Mouse (Mus musculus) C2C12 (cell line): ENCODE data around the gene Zic2. TPM values are rescaled to one million over a fixed set of nuclear protein-coding genes. Genes with fewer than 3 reads are reported as not detected.

ENCODE experiments used
- H3K27me3 ChIP-seq: one replicate; pipeline ENCODE4 v1.6.1; 2011; ENCODE audit not compliant: control insufficient read depth, insufficient read depth, insufficient read length
- H3K36me3 ChIP-seq: one replicate; pipeline ENCODE4 v1.6.1; 2011; ENCODE audit not compliant: control insufficient read depth, insufficient read depth
- H3K4me3 ChIP-seq: one replicate; pipeline ENCODE4 v1.5.1; 2011; ENCODE audit warnings: mild to moderate bottlenecking, control low read depth; ENCODE audit not compliant: poor library complexity, insufficient read depth, severe bottlenecking
- H3K79me2 ChIP-seq: one replicate; pipeline ENCODE4 v1.6.1; 2011; ENCODE audit not compliant: control insufficient read depth, insufficient read depth
- H3K79me3 ChIP-seq: one replicate; pipeline ENCODE4 v1.6.1; 2011; ENCODE audit warnings: low read depth, control low read depth
- H3ac ChIP-seq: one replicate; pipeline ENCODE3; 2011; ENCODE audit warnings: low read depth; ENCODE audit not compliant: control insufficient read depth, insufficient read length
- CEBPB ChIP-seq: IDR thresholded peaks from one replicate; pipeline ENCODE4 v1.6.1; 2011; ENCODE audit warnings: low read depth, mild to moderate bottlenecking, control low read depth, moderate library complexity
- CTCF ChIP-seq: IDR thresholded peaks from one replicate; pipeline ENCODE4 v1.5.1; 2011; ENCODE audit not compliant: control insufficient read depth, insufficient read depth, insufficient read length
- FOSL1 ChIP-seq: IDR thresholded peaks from one replicate; pipeline ENCODE4 v1.8.0; 2011; ENCODE audit warnings: mild to moderate bottlenecking, low read length; ENCODE audit not compliant: poor library complexity, insufficient read depth, severe bottlenecking
- MAX ChIP-seq: IDR thresholded peaks from one replicate; pipeline ENCODE4 v1.6.1; 2011; ENCODE audit warnings: mild to moderate bottlenecking, control low read depth
- MYOD1 ChIP-seq: IDR thresholded peaks from one replicate; pipeline ENCODE4 v1.6.1; 2011; ENCODE audit warnings: low read depth; ENCODE audit not compliant: control insufficient read depth, insufficient read length
- MYOG ChIP-seq: IDR thresholded peaks from one replicate; pipeline ENCODE4 v1.6.1; 2011; ENCODE audit not compliant: control insufficient read depth, insufficient read length; ENCODE audit errors: extremely low read depth
- USF1 ChIP-seq: IDR thresholded peaks from one replicate; pipeline ENCODE4 v1.6.1; 2011; ENCODE audit warnings: low read depth, mild to moderate bottlenecking, control low read depth, moderate library complexity
- polyA plus RNA-seq: library from polyadenylated mRNA; unstranded; fragments of >200 nt; fragmentation: generic; extraction: Trizol; gene quantifications from one replicate; pipeline ENCODE4 v1.2.1, GENCODE M21; 2012; ENCODE audit warnings: missing spikeins

Gene Zic2
- polyA plus RNA-seq, 1 experiment = 2.5 TPM

DNA sequence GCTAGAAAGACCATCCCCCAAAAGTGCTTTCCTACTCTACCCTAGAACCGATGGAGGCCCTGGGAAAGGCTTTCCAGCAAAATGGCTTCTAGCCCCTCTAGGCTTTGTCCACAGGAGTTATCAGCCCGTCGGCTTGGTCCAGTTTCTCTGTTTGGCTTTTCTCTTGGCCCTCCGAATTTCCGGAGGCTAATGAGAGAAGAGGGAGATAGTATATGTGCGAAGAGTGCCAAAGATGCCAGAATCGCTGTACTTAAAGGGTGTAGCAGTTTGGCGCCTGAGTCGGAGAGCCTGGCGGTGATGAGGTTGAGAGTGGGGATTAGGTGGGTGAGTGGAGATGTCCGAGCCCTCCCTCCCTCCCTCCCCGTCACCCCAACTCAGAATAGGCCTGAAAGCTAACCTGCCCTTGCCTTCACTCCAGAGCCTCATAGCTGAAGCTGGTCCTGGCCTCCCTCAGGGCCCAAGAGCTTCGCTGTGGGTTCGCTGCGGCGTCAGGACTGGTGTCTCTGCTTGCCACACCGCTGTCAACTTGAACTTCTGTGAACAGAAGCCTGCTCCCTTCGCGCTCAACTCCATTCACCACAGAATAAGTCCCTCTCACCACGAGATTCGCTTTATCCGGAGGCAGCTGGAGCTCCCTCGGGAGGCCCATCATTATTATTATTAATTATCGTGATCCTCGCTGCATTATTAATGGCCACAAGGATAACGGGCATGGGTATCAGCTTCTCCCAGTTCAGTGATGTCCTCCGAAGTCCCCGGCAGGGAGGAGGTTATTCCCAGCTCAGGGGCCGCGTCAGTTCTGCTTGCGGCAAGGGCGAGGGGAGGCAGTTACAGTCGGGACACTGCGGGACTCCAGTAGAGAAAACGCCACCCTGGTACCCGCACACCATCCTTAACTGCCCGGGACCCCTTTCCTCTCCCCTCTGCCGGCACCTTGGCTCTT lies 7.1 kb downstream of the Zic2 start:
- Histone ChIP-seq H3ac (no peak overlapping the region), H3K4me3 (no peak overlapping the region), H3K27me3 (peaks cover 28% of the 10 kb centered on the region), H3K36me3 (no peaks in the 10 kb centered on the region), H3K79me3 (no peaks in the 10 kb centered on the region), H3K79me2 (peaks cover 7% of the 10 kb centered on the region)
- no peak for TF ChIP-seq CEBPB
- no peak for TF ChIP-seq MYOD1
- TF ChIP-seq USF1 = no peak
- TF ChIP-seq MYOG = no peak
- TF ChIP-seq MAX = no peak
- TF ChIP-seq FOSL1 = no peak
- no peak for TF ChIP-seq CTCF

DNA sequence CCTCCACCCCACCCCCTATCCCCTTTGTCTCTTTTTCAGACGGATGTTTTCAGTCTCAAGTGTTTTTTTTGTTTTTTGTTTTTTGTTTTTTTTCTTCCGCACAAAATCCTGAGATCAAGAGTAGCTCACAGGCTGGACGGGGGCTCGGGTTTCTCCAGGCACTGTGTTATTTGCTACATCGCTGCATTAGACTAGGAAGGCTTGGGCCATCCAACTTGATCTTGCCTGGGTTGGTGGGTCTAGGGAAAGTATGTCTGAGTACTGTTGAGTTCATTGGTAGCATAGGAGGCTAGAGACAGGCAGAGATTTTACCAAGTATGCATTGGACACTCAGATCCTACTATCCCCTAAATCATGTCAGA lies 7.8 kb downstream of the Zic2 start:
- peaks cover under 1% of the 10 kb centered on the region for H3K79me2 ChIP-seq
- H3ac ChIP-seq = no peak overlapping the region
- H3K36me3 ChIP-seq = no peaks in the 10 kb centered on the region
- H3K27me3 ChIP-seq = peaks cover 28% of the 10 kb centered on the region
- no peak overlapping the region for H3K4me3 ChIP-seq
- no peaks in the 10 kb centered on the region for H3K79me3 ChIP-seq
- TF ChIP-seq CTCF (no peak), MYOD1 (no peak), MAX (no peak), USF1 (no peak), FOSL1 (no peak), MYOG (no peak), CEBPB (no peak)

DNA sequence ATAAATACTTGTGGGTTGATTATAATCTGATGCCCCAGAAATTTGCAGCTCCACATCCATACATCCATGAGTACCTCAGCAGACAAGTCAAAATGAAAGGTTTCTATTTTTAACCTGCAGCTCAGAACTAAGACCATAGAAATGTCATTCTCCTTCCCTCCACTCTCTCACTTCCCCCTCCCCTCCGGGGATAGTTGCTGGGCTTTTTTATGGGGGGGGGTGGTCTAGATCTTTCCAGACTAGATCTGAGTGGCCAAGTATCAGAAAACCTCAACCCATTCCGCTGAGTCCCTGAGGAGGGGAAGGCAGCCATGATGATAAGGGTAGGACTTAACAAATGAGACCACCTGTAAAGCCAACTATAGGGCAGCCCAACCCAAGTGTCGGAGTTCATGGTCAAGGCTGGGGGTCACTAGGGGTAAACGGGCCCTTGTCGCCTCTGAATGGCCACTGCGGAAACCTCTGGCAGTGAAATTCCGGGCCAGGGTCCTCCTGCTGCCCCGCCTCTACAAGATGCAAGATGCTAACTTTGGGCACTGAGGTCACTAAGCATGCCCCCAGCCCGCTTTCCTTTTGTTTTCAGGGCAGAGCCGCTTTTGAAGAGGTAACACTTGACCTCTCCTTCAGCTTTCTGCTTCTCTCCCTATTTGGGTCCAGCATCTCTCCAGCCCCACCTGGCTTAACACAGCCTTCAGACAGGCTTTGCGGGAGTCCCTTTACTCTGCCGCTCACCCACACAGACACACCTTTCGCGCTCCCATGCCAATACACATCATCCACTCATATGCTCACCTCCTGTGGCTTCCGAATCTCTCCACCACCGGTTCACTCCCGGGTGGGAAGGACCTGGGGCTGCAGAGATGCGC lies 8.6 kb downstream of the Zic2 start:
- TF ChIP-seq CTCF (no peak), MAX (no peak), FOSL1 (no peak), MYOD1 (no peak), MYOG (no peak), USF1 (no peak)
- peaks cover 23% of the 10 kb centered on the region for H3K27me3 ChIP-seq

DNA sequence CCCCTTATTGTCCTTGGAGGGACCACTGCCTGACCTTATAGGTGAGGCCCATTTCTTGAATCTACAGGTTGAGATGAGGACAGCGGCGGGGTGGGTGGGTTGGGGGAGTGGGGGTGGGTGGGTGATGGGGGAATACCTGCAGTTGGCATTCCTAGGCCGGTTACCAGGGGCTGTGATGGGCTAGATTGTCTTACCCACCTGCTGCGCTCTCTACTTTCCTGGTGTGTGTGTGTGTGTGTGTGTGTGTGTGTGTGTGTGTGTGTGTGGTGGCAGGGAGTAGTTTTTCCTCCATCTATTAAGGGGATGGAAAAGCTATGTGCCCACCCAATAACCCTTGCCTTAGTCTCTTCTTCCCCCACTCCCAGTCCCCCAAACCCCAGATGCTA lies 9.2 kb downstream of the Zic2 start:
- H3K79me3 ChIP-seq = no peaks in the 10 kb centered on the region
- TF ChIP-seq CTCF = no peak
- TF ChIP-seq MYOD1 = no peak
- no peak for TF ChIP-seq MAX
- TF ChIP-seq MYOG = no peak
- TF ChIP-seq FOSL1 = no peak
- TF ChIP-seq USF1 = no peak
- no peak for TF ChIP-seq CEBPB
- no peaks in the 10 kb centered on the region for H3K79me2 ChIP-seq
- no peak overlapping the region for H3ac ChIP-seq
- H3K36me3 ChIP-seq = no peaks in the 10 kb centered on the region
- H3K4me3 ChIP-seq = no peak overlapping the region
- peaks cover 20% of the 10 kb centered on the region for H3K27me3 ChIP-seq

More for the DNA sequence above, 8.6 kb downstream of the Zic2 start:
- Histone ChIP-seq H3K79me3 (no peaks in the 10 kb centered on the region), H3K4me3 (no peak overlapping the region), H3K79me2 (no peaks in the 10 kb centered on the region), H3K36me3 (no peaks in the 10 kb centered on the region), H3ac (no peak overlapping the region)

DNA sequence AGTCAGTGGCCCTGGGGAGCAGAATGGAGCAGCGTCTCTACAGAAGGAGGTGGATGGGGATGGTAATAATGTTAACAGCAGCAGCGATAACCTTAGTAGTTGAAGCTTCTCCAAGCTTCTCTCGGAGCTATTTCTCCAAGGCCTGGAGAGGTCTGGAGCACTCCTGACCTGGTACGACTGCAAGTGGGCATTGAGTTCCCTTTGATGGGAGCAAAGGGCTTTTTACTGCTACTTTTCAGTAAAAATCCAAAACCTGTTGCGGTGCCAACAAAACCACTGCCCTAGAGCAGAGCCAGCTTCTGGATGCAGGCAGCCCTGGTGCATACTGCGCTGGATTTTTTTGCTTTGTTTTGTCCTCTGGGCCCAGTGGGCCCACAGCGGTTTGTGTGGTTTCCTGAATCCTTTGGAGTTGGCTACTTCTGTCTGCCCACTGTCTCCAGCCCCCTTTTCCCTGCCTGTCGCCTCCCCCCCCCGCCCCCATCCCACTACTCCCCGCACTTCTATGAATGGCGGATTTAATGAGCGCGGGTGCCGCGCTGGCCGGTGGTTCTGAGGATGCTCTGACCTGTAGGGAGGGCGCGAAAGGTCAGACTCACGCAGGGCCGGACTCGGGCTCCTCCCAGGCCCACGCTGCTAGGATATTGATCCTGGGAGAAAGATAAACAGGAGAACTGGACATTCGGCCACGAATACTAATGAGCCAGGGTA lies 9.8 kb downstream of the Zic2 start:
- Histone ChIP-seq H3K36me3 (no peaks in the 10 kb centered on the region), H3K79me3 (no peaks in the 10 kb centered on the region), H3K27me3 (peaks cover 20% of the 10 kb centered on the region), H3K79me2 (no peaks in the 10 kb centered on the region), H3ac (no peak overlapping the region), H3K4me3 (no peak overlapping the region)
- TF ChIP-seq CTCF = no peak
- no peak for TF ChIP-seq MYOD1
- TF ChIP-seq MAX = no peak
- no peak for TF ChIP-seq FOSL1
- no peak for TF ChIP-seq CEBPB
- no peak for TF ChIP-seq MYOG
- TF ChIP-seq USF1 = no peak
